Mouse (Mus musculus): ENCODE measurements around the gene Cd68.

The Cd68 gene

GRCm38 (mm10) chr11:69666665-69667005, 682 bp upstream of the Cd68 start:
- no peak for DNase-seq (ENCODE audit: low read depth, low spot score)

GRCm38 (mm10) chr11:69665457-69665960, 444 bp downstream of the Cd68 start:
- no peak for DNase-seq (ENCODE audit: low read depth, low spot score)

GRCm38 (mm10) chr11:69664841-69665240, 1.1 kb downstream of the Cd68 start:
- DNase-seq (ENCODE audit: low read depth, low spot score): no peak

- DNase-seq (ENCODE audit: low read depth, low spot score): peak; percentile 42
Observed at GRCm38 (mm10) chr11:69663795-69664194, 2.2 kb downstream of the Cd68 start.

GRCm38 (mm10) chr11:69662967-69663671, 2.8 kb downstream of the Cd68 start:
- DNase-seq (ENCODE audit: low read depth, low spot score): no peak

- DNase-seq (ENCODE audit: low read depth, low spot score): peak; percentile 99
Observed at GRCm38 (mm10) chr11:69662213-69662966, 3.6 kb downstream of the Cd68 start, which contains the start of gene Mpdu1. Gene Mpdu1, minus strand, starts transcription at chr11:69662642.

- DNase-seq (ENCODE audit: low read depth, low spot score): no peak
Observed at GRCm38 (mm10) chr11:69661221-69661881, 4.6 kb downstream of the Cd68 start.

- DNase-seq (ENCODE audit: low read depth, low spot score): no peak
Observed at GRCm38 (mm10) chr11:69657462-69657881, 8.5 kb downstream of the Cd68 start.

- DNase-seq (ENCODE audit: low read depth, low spot score): peak; percentile 63
Observed at GRCm38 (mm10) chr11:69656617-69657461, 9.1 kb downstream of the Cd68 start.

- no peak for DNase-seq (ENCODE audit: low read depth, low spot score)
Observed at GRCm38 (mm10) chr11:69656065-69656455, 9.9 kb downstream of the Cd68 start.

GRCm38 (mm10) chr11:69655264-69656064, 10.5 kb downstream of the Cd68 start, which contains the start of gene Sox15:
Gene Sox15, plus strand, starts transcription at chr11:69655314.
- peak; percentile 88 for DNase-seq (ENCODE audit: low read depth, low spot score)

- DNase-seq (ENCODE audit: low read depth, low spot score): no peak
Observed at GRCm38 (mm10) chr11:69654760-69655159, 11.2 kb downstream of the Cd68 start.

- no peak for DNase-seq (ENCODE audit: low read depth, low spot score)
Observed at GRCm38 (mm10) chr11:69653399-69653798, 12.6 kb downstream of the Cd68 start.

GRCm38 (mm10) chr11:69645860-69646259, 20.1 kb downstream of the Cd68 start:
- DNase-seq (ENCODE audit: low read depth, low spot score): no peak

GRCm38 (mm10) chr11:69635471-69635870, 30.5 kb downstream of the Cd68 start:
- no peak for DNase-seq (ENCODE audit: low read depth, low spot score)

GRCm38 (mm10) chr11:69633128-69633866, 32.7 kb downstream of the Cd68 start:
- no peak for DNase-seq (ENCODE audit: low read depth, low spot score)

- DNase-seq (ENCODE audit: low read depth, low spot score): peak; percentile 100
Observed at GRCm38 (mm10) chr11:69632284-69633089, 33.5 kb downstream of the Cd68 start, which contains the start of gene Fxr2. Gene Fxr2, plus strand, starts transcription at chr11:69632990.

GRCm38 (mm10) chr11:69629802-69630201, 36.2 kb downstream of the Cd68 start:
- DNase-seq (ENCODE audit: low read depth, low spot score): peak; percentile 47

GRCm38 (mm10) chr11:69628286-69628685, 37.7 kb downstream of the Cd68 start:
- DNase-seq (ENCODE audit: low read depth, low spot score): peak; percentile 88

All from brain, adult 2 months (tissue).